Comparison of ENCODE assay signal across 17 mouse cellular contexts in genomic region chr4:154057696-154058095, GRCm38 (mm10). TPM values are rescaled to one million over a fixed set of nuclear protein-coding genes. Genes with fewer than 3 reads are reported as not detected.
"Had no signal": no experiment of that assay in that cellular context is flagged by ENCODE, and none has a peak within 500 bp of the region (broad histone marks: within the 10 kb centered on the region; RNA-seq: fewer than 3 reads in every experiment).

No protein-coding gene starts in this region.

- H3K4me1 ChIP-seq: midbrain, embryonic 13.5 days; neural tube, embryonic 15.5 days had no signal

- H3K27me3 ChIP-seq: midbrain, embryonic 13.5 days had no signal

- H3K4me3 ChIP-seq: layer of hippocampus, adult 2 months; midbrain, embryonic 13.5 days; myocyte; neural tube, embryonic 15.5 days had no signal

- H3K9me3 ChIP-seq: midbrain, embryonic 13.5 days; neural tube, embryonic 15.5 days had no signal

- ATAC-seq: midbrain, embryonic 13.5 days had no signal

- H3K36me3 ChIP-seq: midbrain, embryonic 13.5 days; neural tube, embryonic 15.5 days had no signal

- H3K27ac ChIP-seq: layer of hippocampus, adult 2 months; liver, embryonic 14.5 days; midbrain, embryonic 13.5 days; neural tube, embryonic 15.5 days; stomach, postnatal 0 days had no signal

- DNase-seq: kidney, postnatal 10 days; kidney, postnatal 4 days; lung, adult 18-20 months; right cerebral cortex, adult 18-20 months; thymus, postnatal 4 days had no signal

- H3K4me2 ChIP-seq: midbrain, embryonic 13.5 days; neural tube, embryonic 15.5 days had no signal

- H3K9ac ChIP-seq: liver, embryonic 14.5 days; neural tube, embryonic 15.5 days had no signal

RNA-seq across cellular contexts. Expression of gene Ccdc27, which starts 15.2 kb away (rescaled TPM):
- total RNA-seq: left cerebral cortex, adult 18-20 months; liver, adult 2 months; megakaryocyte-erythroid progenitor cell, adult 5-6 weeks had no signal
- polyA plus RNA-seq: limb, embryonic 11.5 days; liver, adult 2 months; liver, embryonic 14.5 days; lung, embryonic 16.5 days; midbrain, embryonic 13.5 days; myocyte; neural tube, embryonic 11.5 days; neural tube, embryonic 15.5 days had no signal
